Mouse (Mus musculus): Measurements from ENCODE around the gene Jam3.

DNA sequence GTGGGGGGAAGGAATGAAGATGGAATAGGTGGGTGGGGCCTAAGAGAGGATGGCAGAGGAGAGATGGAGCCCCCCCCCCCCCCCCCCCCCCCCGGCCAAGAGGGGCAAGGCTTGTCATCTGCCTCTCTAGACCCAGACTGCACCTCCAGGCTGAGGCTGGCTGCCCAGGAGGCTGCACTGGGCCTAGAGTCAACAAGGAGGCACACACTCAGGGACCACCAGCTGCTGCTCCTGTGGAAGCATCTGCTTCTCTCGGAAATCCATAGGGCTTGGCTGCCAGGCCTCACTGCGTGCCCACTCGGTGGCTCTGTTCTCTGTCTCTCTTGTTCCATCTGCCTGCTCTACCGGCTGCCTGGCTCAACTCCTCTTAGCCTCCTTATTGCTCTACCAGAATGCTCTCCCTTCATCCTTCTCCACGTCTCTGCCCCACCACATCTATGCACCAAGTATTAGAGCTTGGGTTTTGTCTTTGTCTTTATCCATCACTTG, 38.4 kb upstream of the Jam3 start:
- no peak for TF ChIP-seq CTCF (IDR thresholded peaks at IDR 0.05; ENCODE audit: low read depth)
- no peak for TF ChIP-seq EP300 (IDR thresholded peaks at IDR 0.05; ENCODE audit: low read depth)

Data from heart, postnatal 0 days (tissue).